Mouse (Mus musculus) gastrocnemius, postnatal 36 days (tissue): ENCODE data around the gene Tspan13. TPM values are rescaled to one million over a fixed set of nuclear protein-coding genes. Genes with fewer than 3 reads are reported as not detected.

Experiments
- DNase-seq, 2 experiments: peaks; one replicate each; pipeline ENCODE4 v3.0.0; 2022
- intact Hi-C: fragments of 180-260 bp; cut with DNase I; formaldehyde crosslinking; loops from one replicate; pipeline ENCODE4 v1.15.1; 2025
- total RNA-seq, 2 experiments: library from RNA; stranded (reverse); gene quantifications; 2 replicates each; pipeline ENCODE4 v1.2.3; 2021

The Tspan13 gene
- total RNA-seq, 2 experiments from 2014 or later = 21.2 to 24.1 TPM

- DNase-seq = no peak
- intact Hi-C loops = no loop called here
Observed at GRCm38 (mm10) chr12:35983472-35983871, 58.8 kb downstream of the Tspan13 start.

GRCm38 (mm10) chr12:35981732-35982360 is 60.5 kb downstream of the Tspan13 start:
- no peak for DNase-seq
- intact Hi-C loops = no loop called here

- intact Hi-C loops = no loop called here
- no peak for DNase-seq
Observed at GRCm38 (mm10) chr12:35979625-35980024, 62.7 kb downstream of the Tspan13 start.

GRCm38 (mm10) chr12:35977633-35978246 is 64.6 kb downstream of the Tspan13 start:
- intact Hi-C loops = no loop called here
- DNase-seq = no peak

- intact Hi-C loops = no loop called here
- DNase-seq = no peak
Observed at GRCm38 (mm10) chr12:35975898-35976297, 66.4 kb downstream of the Tspan13 start.

- DNase-seq = no peak
- intact Hi-C loops = no loop called here
Observed at GRCm38 (mm10) chr12:35966768-35967141, 75.5 kb downstream of the Tspan13 start.

- intact Hi-C loops = no loop called here
- no peak for DNase-seq
Observed at GRCm38 (mm10) chr12:35966098-35966767, 76.1 kb downstream of the Tspan13 start.

Other genes with a start within 250 kb of the Tspan13 start
- not detected for gene Agr3, start 116.9 kb downstream of the Tspan13 start, total RNA-seq
- gene Agr2, start 49.6 kb downstream of the Tspan13 start, total RNA-seq = not detected
- 1 to 10 TPM; 5.6 to 6.6 TPM for gene Ankmy2, start 114.6 kb upstream of the Tspan13 start, total RNA-seq
- 100 to 1,000 TPM in 1 of 2 experiments, 10 to 100 TPM in 1; 98.9 to 109 TPM for gene Bzw2, start 115.6 kb upstream of the Tspan13 start, total RNA-seq
- gene Lrrc72, start 210.9 kb upstream of the Tspan13 start, total RNA-seq = not detected